Mouse (Mus musculus): Measurements from ENCODE around the gene Rpp25.

DNA sequence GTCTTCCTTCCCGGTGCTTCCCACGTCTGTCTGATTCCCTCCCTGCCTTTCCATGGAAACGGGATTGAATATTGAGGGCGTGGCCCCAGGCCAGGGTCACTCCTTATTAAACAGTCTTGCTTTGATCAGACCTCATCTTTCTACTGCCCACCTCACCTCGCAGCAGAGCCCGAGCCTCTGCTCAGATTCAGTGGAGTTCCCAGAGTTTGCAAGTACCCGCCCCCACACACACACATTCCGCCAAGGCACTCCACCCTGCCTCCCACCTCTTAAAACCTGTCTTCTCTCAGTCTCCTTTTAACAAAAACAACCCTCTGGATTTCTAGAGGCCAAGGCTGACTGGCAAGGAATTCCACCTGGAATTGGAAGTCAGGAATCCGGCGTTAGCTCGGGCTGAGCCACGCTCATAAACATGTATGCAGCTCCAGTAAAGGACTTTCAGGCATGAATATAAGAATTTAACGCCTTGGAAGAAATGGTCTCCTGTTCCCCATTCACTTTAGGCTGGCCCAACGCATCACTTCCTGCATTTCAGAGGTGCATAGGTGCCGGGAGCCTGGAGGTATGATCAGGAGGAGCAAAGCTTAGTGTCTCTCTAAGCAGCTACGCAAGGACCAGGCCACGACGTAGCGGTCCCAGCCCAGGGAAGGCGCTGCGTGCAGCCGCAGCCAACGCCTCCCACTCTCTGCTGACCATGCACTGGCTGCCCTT, 760 bp upstream of the Rpp25 start:
- TF ChIP-seq CTCF (IDR thresholded peaks at IDR 0.05; ENCODE audit: extremely low read depth, insufficient read depth, insufficient read length, insufficient replicate concordance) (no peak), POLR2A (IDR thresholded peaks at IDR 0.05; ENCODE audit: low read depth, low read length) (no peak)
